Mouse (Mus musculus) thymus, postnatal 25 days (tissue): ENCODE measurements around the gene Srcin1.
A peak's percentile ranks its signal among the peaks of the same experiment; 100 is the strongest.

ENCODE experiments used
- DNase-seq: peaks from one replicate; pipeline ENCODE4 v3.0.0; 2022

Srcin1 gene

GRCm38 (mm10) chr11:97531381-97532260 lies 44.4 kb downstream of the Srcin1 start:
- peak; percentile 90 for DNase-seq

GRCm38 (mm10) chr11:97530961-97531360 lies 45.0 kb downstream of the Srcin1 start:
- no peak for DNase-seq

GRCm38 (mm10) chr11:97530069-97530468 lies 45.9 kb downstream of the Srcin1 start:
- DNase-seq = no peak

- no peak for DNase-seq
Measured at GRCm38 (mm10) chr11:97528282-97528808, 47.6 kb downstream of the Srcin1 start.

GRCm38 (mm10) chr11:97525313-97525712 lies 50.7 kb downstream of the Srcin1 start:
- no peak for DNase-seq

GRCm38 (mm10) chr11:97524306-97524705 lies 51.7 kb downstream of the Srcin1 start:
- DNase-seq = no peak

- no peak for DNase-seq
Measured at GRCm38 (mm10) chr11:97523827-97524261, 52.1 kb downstream of the Srcin1 start.

GRCm38 (mm10) chr11:97523107-97523506 lies 52.9 kb downstream of the Srcin1 start:
- no peak for DNase-seq

GRCm38 (mm10) chr11:97521741-97522474 lies 54.1 kb downstream of the Srcin1 start:
- no peak for DNase-seq

GRCm38 (mm10) chr11:97520541-97520940 lies 55.4 kb downstream of the Srcin1 start:
- DNase-seq = no peak

- no peak for DNase-seq
Measured at GRCm38 (mm10) chr11:97513066-97513465, 62.9 kb downstream of the Srcin1 start.

GRCm38 (mm10) chr11:97512511-97512910 lies 63.5 kb downstream of the Srcin1 start:
- DNase-seq = no peak

- DNase-seq = peak; percentile 73
Measured at GRCm38 (mm10) chr11:97511661-97512369, 64.2 kb downstream of the Srcin1 start.

GRCm38 (mm10) chr11:97510966-97511660 lies 64.9 kb downstream of the Srcin1 start:
- DNase-seq = peak; percentile 75

GRCm38 (mm10) chr11:97509715-97510485 lies 66.1 kb downstream of the Srcin1 start:
- DNase-seq = peak; percentile 36

- peak; percentile 45 for DNase-seq
Measured at GRCm38 (mm10) chr11:97509058-97509457, 66.9 kb downstream of the Srcin1 start.

GRCm38 (mm10) chr11:97508198-97508597 lies 67.8 kb downstream of the Srcin1 start:
- no peak for DNase-seq

GRCm38 (mm10) chr11:97506331-97506730 lies 69.7 kb downstream of the Srcin1 start:
- no peak for DNase-seq

GRCm38 (mm10) chr11:97505784-97506183 lies 70.2 kb downstream of the Srcin1 start:
- no peak for DNase-seq

- no peak for DNase-seq
Measured at GRCm38 (mm10) chr11:97502846-97503245, 73.1 kb downstream of the Srcin1 start.

- DNase-seq = no peak
Measured at GRCm38 (mm10) chr11:97502383-97502782, 73.6 kb downstream of the Srcin1 start.
